ENCODE assay signal across 8 mouse cellular contexts in genomic region chr2:155627030-155627738, GRCm38 (mm10). TPM values are rescaled to one million over a fixed set of nuclear protein-coding genes. Genes with fewer than 3 reads are reported as not detected.
A peak's percentile ranks its signal among the peaks of the same experiment; 100 is the strongest.
DNase-seq lines count a peak whose midpoint lies in the region; ATAC-seq and TF ChIP-seq lines count a peak whose summit lies in the region.

No protein-coding gene starts in this region.

- peaks cover 3% of the 10 kb centered on the region; the same call in 1 of the 2 replicates for H3K36me3 ChIP-seq in hindbrain, postnatal 0 days (ENCODE audit: insufficient read depth, low read length)
- no peaks in the 10 kb centered on the region for H3K36me3 ChIP-seq in limb, embryonic 11.5 days (ENCODE audit: control insufficient read depth, insufficient read depth, low read length)

- no peaks in the 10 kb centered on the region for H3K4me1 ChIP-seq in hindbrain, postnatal 0 days (ENCODE audit: insufficient read depth, low read length)
- 0 out of 2 replicates have a peak, but pooled peaks cover 3% of the 10 kb centered on the region for H3K4me1 ChIP-seq in limb, embryonic 11.5 days (ENCODE audit: control insufficient read depth, insufficient read depth, low read length)
- peaks cover 30% of the 10 kb centered on the region for H3K4me1 ChIP-seq in olfactory bulb, adult 2 months (ENCODE audit: control insufficient read depth, insufficient read depth, low read length)

- ATAC-seq in activated CD4-positive, CD25-positive, alpha-beta regulatory T cell, adult 4 months, result peak; percentile 26
- ATAC-seq in hindbrain, postnatal 0 days, result no peak
- ATAC-seq in limb, embryonic 11.5 days (ENCODE audit: insufficient number of reproducible peaks, low FRiP score, low TSS enrichment, low read depth), result no peak

- H3K4me3 ChIP-seq in hindbrain, postnatal 0 days (ENCODE audit: low read length), result no peak overlapping the region
- no peak overlapping the region for H3K4me3 ChIP-seq in limb, embryonic 11.5 days (ENCODE audit: low read depth, low read length)
- no peak overlapping the region for H3K4me3 ChIP-seq in olfactory bulb, adult 2 months (ENCODE audit: insufficient read depth, low read depth, low read length)

- no peak overlapping the region for H3K4me2 ChIP-seq in hindbrain, postnatal 0 days (ENCODE audit: low read depth, low read length)
- H3K4me2 ChIP-seq in limb, embryonic 11.5 days (ENCODE audit: low read depth, severe bottlenecking), result no peak overlapping the region

- WGBS in hindbrain, postnatal 0 days, result 54% methylated on average over 21 of the region's 21 CpGs
- 48% methylated on average over 21 of the region's 21 CpGs for WGBS in limb, embryonic 11.5 days
- WGBS in olfactory bulb, adult 2 months, result 73% methylated on average over 21 of the region's 21 CpGs

- H3K9me3 ChIP-seq in hindbrain, postnatal 0 days (ENCODE audit: low read length), result no peaks in the 10 kb centered on the region
- H3K9me3 ChIP-seq in limb, embryonic 11.5 days (ENCODE audit: control insufficient read depth, low read length), result no peaks in the 10 kb centered on the region

- H3K27ac ChIP-seq in hindbrain, postnatal 0 days, result no peak overlapping the region
- H3K27ac ChIP-seq in limb, embryonic 11.5 days (replicated peaks; ENCODE audit: low read depth, low read length), result no peak overlapping the region
- no peak overlapping the region for H3K27ac ChIP-seq in olfactory bulb, adult 2 months (ENCODE audit: insufficient read depth, low read depth, low read length)

- peak; percentile 97 for TF ChIP-seq CTCF in hindbrain, postnatal 0 days (IDR thresholded peaks at IDR 0.05; ENCODE audit: low read depth)
- TF ChIP-seq CTCF in olfactory bulb, adult 2 months (IDR thresholded peaks at IDR 0.05; ENCODE audit: insufficient read depth, low read depth, low read length), result peak; percentile 89

- no peaks in the 10 kb centered on the region for H3K27me3 ChIP-seq in hindbrain, postnatal 0 days (ENCODE audit: insufficient read depth, low read length)
- peaks cover 61% of the 10 kb centered on the region for H3K27me3 ChIP-seq in limb, embryonic 11.5 days (ENCODE audit: control insufficient read depth, insufficient read depth, low read length)

- DNase-seq in left cerebral cortex, adult 18-20 months (ENCODE audit: low spot score in 2 of 2), result peak; percentile 76 to 78
- DNase-seq in left cerebral cortex, adult 11 months (ENCODE audit: low spot score), result no peak
- peak; percentile 83 for DNase-seq in embryo, embryonic 10.5 days (ENCODE audit: low spot score)
- DNase-seq in hindbrain, postnatal 0 days (ENCODE audit: low spot score), result peak; percentile 87
- DNase-seq in limb, embryonic 11.5 days (ENCODE audit: low spot score), result peak; percentile 88
- DNase-seq in thymus, postnatal 14 days, result peak; percentile 80

- no peak for TF ChIP-seq POLR2A in olfactory bulb, adult 2 months (IDR thresholded peaks at IDR 0.05; ENCODE audit: insufficient read depth, low read depth, low read length)

- no peak overlapping the region for H3K9ac ChIP-seq in hindbrain, postnatal 0 days (replicated peaks; ENCODE audit: low read length)
- no peak overlapping the region for H3K9ac ChIP-seq in limb, embryonic 11.5 days (ENCODE audit: low read length)

RNA-seq across cellular contexts. Expression of gene Myh7b, which starts 16.2 kb away (rescaled TPM):
- total RNA-seq in left cerebral cortex, adult 18-20 months (2021), result 1 to 10 TPM; 5.0 to 6.7 TPM
- polyA plus RNA-seq in activated CD4-positive, CD25-positive, alpha-beta regulatory T cell, adult 4 months (2017; shearing (Covaris generic)), result not detected
- 0.18 and 3.1 TPM in 2 replicates for total RNA-seq in hindbrain, postnatal 0 days (2014; rRNA removed)
- polyA plus RNA-seq in hindbrain, postnatal 0 days (2015; fragmentation: Nextera tagmentation; extraction: Ambion mirVana), result 3.4 and 3.9 TPM in 2 replicates
- polyA plus RNA-seq in limb, embryonic 11.5 days (2014; fragmentation: Nextera tagmentation; extraction: Ambion mirVana), result 0.67 and 0.99 TPM in 2 replicates
- polyA plus RNA-seq in olfactory bulb, adult 2 months (2012; ENCODE audit: insufficient read depth, insufficient read length, low replicate concordance, missing spikeins), result not detected in 2 replicates

RNA-seq across cellular contexts. Expression of gene Gss, which starts 34.6 kb away (rescaled TPM):
- total RNA-seq in left cerebral cortex, adult 18-20 months (2021), result 10 to 100 TPM; 13.1 to 14.0 TPM
- polyA plus RNA-seq in activated CD4-positive, CD25-positive, alpha-beta regulatory T cell, adult 4 months (2017; shearing (Covaris generic)), result 10 to 100 TPM; 13.8 to 15.7 TPM
- total RNA-seq in hindbrain, postnatal 0 days (2014; rRNA removed), result 5.6 and 14.7 TPM in 2 replicates
- 15.3 and 15.4 TPM in 2 replicates for polyA plus RNA-seq in hindbrain, postnatal 0 days (2015; fragmentation: Nextera tagmentation; extraction: Ambion mirVana)
- polyA plus RNA-seq in limb, embryonic 11.5 days (2014; fragmentation: Nextera tagmentation; extraction: Ambion mirVana), result 22.8 and 24.2 TPM in 2 replicates
- polyA plus RNA-seq in olfactory bulb, adult 2 months (2012; ENCODE audit: insufficient read depth, insufficient read length, low replicate concordance, missing spikeins), result not detected in 2 replicates
